Mouse (Mus musculus) cortical plate, adult 2 months (tissue): ENCODE data around the gene Zbtb43.

Experiments used
- CTCF ChIP-seq: fragments of 200-500 bp; IDR thresholded peaks from 2 replicates; pipeline ENCODE4 v1.5.1; 2011; ENCODE audit warnings: mild to moderate bottlenecking, control low read depth, low read length; ENCODE audit not compliant: insufficient read depth; ENCODE audit errors: extremely low read depth
- POLR2A ChIP-seq: fragments of 200-500 bp; IDR thresholded peaks from 2 replicates; pipeline ENCODE4 v1.6.1; 2011; ENCODE audit warnings: mild to moderate bottlenecking, low read length, control low read depth; ENCODE audit not compliant: insufficient read depth; ENCODE audit errors: extremely low read depth

GRCm38 (mm10) chr2:33442701-33443100 is 25.7 kb downstream of the Zbtb43 start:
- no peak for TF ChIP-seq POLR2A
- no peak for TF ChIP-seq CTCF
